Mouse (Mus musculus) R1 (cell line): ENCODE measurements at regions not wholly inside any gene's neighbourhood (a gene's known extent, or its start where the extent isn't known, plus 50 kb on each side); places are given as distances from the start of the nearest gene placed in this dataset.
A peak's percentile ranks its signal among the peaks of the same experiment; 100 is the strongest.
"Not testable (repeated sequence)": the region's sequence is repeated elsewhere in the genome, so short reads cannot be mapped to it uniquely, and the experiment has no call there.

Experiments used
- DNase-seq: peaks from one replicate; pipeline ENCODE4 v3.0.0-alpha.2; 2018; ENCODE audit warnings: low read depth, low spot score

DNA sequence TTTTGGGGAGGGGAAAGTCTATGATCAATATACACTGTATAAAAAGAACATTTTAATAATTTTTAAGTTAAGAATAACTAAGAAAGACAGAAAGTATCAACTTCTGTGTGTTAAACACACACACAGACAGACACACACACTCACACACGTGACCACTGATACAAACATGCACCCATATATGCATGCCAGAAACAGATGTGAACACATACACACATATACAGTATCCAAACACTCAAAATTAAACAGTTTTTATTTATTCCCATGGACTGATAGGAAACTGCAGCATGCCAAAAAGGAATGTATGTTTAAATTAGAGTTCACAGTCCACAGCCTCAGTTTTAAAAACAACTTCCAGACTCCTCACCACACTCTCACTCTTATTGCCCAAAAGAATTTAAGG is 203.4 kb upstream of the Tbl1x start:
- DNase-seq, result no peak

DNA sequence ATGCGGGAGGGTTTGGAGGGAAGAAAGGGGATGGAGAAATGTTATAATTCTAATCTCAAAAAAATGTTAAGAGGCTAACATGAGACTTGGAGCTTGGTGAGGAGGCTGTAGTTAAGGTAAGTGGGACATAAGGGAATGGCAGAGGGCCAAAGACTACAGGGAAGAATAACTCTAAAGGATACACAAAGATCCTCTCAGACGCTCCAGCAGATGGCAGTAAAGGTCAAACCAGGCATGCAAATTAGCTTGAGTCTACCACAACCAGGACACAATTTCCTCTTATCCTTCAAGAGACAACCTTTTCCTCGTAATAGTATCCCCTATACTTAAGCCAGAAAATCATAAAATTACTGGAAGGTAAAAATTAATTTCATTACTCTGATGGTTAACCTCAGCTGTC is 196.4 kb upstream of the Tbl1x start:
- peak; percentile 61 for DNase-seq

DNA sequence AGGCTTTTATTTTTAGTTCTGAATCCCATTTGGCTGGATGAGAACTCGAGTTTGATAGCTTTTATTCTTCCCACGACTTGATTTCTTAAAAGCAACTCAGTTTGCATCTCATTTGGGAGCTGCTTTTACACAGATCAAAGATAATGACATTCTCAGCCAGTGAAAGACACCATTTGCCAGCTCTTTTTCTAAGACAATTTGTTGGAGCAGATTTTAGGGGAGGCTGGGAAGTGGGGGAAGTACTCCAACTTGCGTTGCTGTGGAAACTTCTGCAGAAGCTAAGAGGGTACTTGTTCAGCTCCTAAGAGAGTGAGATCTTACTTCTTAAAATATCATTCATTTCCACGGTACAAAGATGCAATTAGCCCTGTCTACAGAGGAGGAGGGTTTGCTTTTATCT is 187.2 kb upstream of the Tbl1x start:
- DNase-seq, result no peak

DNA sequence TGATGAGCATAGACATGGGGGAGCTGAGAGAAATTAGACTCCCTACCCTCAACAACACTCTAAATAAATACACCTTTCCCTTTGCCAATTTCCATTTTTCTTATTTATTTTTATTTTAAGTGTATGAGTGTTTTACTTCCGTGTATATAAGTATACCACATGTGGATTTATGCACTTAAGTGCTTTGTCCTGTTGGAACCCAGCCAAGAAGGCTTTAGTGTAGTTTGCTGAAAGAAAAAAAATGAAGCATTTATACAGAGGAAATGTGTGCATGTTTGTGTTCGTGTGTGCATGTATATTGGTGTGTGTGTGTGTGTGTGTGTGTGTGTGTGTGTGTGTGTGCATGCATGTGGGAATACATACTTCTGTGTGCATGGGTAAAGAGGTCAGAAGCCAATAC is 157.6 kb upstream of the Tbl1x start:
- no peak for DNase-seq

DNA sequence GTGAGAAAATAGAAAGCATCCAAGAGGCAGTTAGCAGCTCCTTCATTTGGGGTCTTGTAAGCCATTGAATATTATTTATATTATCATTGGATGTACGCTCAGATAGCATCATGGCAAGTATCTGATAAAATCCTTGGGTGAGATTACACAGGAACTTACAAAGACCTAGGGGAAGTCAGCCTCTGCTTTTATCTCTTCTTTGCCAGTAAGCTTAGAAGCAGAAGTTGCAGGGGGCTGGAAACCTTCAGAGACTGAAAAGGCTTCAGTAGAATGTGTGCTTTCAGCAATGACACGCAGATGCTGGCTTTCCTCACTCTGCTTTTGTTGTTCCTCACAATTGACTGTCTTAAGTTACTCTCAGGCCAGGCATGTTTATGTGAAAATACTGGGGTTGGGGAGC is 150.3 kb upstream of the Tbl1x start:
- DNase-seq, result no peak

DNA sequence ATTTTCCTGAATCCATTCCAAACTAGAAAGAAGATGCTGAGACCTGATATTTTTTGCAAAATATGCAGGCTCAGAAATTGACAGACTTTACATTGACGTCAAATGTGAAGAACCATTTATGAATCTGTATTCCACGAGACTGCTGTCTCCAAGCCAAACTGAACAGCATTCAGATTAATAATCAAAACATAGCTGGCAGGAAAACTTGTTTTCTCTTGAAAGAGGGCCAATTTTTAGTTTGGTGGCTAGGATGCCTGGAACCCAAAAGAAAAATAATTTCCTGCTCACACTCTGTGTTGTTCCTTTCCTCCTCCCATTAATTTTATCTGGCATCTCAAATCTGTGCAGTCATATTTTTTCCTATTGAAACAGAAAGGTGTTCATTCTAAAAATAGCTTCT is 149.7 kb upstream of the Tbl1x start:
- no peak for DNase-seq

DNA sequence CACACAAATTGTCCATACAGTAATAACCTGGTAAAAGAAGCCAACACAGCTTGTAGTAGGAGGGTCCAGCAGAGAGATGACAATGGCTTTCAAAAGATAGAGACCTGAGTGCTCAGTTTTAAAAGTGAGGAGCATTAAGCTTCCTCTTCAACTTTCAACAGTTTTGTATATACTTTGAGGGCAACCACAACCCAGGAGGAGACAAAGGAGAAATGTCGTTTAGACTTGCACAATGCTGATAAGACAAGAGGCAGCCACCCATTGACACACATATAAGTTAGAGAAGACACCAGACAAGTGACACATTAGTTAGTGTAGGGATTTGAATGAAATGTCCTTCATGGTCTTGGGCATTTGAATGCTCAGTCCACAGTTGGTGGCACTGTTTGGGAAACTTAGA is 147.2 kb upstream of the Tbl1x start:
- no peak for DNase-seq

DNA sequence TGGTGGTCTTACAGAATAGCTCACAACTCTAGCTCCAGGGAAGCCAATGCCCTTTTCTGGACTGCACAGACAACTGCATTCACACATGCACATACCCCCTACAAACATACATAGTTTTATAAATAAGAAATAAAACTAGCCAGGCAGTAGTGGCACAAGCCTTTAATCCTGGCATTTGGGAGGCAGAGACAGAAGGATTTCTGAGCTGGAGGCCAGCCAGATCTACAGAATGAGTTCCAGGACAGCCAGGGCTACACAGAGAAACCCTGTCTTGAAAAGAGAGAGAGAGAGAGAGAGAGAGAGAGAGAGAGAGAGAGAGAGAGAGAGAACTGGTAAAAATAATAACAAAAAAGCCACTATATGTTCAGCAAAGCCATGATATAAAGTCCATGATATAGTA is 143.5 kb upstream of the Tbl1x start:
- no peak for DNase-seq

DNA sequence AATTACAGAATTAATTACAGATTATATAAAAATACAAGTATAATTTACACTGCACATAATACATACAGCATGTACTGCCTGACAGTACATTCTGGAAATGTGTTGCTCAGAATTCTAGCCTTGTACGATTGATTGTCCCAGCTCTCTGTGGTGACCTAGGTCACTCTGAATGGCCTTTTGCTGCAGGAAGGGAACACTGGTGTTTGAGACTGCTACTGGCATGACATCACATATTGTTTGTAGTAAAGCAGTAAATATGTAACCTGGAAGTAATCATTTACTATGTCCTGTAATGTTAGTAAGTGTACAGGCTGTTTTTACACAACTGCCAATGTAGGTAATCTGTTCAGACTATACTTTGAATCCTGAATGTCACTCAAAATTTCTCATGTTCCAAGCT is 123.5 kb upstream of the Tbl1x start:
- DNase-seq, result no peak

DNA sequence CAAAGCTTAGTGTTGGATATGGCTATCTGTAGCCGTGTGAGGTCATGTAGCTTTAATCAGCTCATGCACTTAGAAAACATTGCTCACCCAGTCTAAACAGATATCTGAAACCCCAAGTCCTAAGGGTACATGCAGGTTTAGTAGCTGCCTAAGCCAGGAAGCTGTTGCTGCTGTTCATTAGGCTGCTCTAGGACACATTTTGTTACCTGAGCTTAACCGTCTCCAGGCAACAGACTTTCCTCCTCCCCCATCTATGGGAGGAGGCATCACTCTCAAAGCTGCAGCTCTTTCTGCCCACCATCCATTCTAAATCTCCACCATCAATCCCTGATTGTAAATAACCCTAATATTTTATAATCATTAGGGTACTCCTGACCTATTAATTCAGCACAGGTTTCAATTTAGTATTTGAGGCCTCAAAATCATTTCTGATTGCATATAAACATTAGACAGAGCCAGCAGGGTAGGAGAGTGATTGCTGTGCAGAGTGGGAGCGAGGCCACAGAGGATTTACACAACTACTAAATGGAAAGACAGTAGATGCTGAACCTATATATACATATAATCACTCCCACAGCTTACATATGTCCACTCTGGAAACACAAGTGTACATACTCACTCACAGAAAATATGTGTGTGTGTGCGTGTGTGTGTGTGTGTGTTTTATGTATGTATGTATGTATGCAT is 118.9 kb upstream of the Tbl1x start:
- no peak for DNase-seq

DNA sequence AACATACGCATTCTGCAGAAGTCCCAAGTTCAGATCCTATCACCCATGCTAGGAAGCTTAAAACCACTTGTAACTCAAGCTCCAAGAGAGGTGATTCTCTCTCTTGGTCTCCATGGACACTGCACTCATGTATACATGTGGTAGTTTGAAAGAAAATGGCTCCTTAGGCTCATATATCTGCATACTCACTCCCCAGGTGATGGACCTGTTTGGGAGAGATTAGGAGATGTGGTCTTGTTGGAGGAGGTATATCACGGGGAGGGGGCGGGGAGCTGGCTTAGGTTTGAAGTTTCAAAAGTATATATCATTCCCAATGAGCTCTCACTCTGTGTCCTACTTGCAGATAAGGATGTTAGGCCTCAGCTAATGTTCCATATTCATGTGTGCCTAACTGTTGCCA is 103.9 kb upstream of the Tbl1x start:
- no peak for DNase-seq

DNA sequence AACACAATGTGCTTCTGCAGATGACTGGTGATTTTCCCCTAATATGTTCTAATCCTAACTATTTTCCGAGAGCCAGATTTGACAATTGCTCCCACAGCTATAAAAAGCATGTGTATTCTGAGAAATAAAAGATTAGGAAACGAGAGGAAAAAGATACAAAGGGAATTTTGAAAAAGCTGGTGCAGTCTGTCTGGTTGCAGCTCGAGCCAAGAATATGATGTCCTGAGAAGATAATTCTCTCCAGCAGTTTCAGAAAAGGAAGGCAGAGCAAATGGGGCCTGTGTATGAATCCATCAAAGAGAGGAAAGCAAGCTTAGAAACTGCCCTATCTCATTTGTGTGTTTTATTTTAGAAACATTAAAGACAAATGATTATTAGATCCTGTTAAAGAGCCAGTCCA is 102.9 kb upstream of the Tbl1x start:
- DNase-seq, result no peak

DNA sequence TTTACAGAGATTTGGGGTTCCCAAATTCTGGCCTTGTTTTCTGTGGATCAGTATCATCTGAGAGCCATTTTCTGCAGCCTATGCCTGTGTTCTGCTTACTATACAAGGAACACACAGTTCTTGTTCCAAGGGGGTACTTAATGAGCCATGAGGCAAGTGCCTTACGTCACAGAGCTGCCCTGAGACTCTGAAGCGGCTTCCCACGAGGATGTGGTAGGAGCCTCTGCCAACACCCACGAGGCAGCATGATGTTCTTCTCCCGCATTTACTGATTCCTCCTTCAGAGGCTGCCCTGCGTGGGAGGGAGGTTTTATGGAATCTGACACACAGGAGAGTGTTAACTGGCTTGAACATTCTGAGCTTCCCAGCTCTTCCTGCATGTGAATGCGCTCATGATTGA is 101.4 kb upstream of the Tbl1x start:
- DNase-seq, result no peak

DNA sequence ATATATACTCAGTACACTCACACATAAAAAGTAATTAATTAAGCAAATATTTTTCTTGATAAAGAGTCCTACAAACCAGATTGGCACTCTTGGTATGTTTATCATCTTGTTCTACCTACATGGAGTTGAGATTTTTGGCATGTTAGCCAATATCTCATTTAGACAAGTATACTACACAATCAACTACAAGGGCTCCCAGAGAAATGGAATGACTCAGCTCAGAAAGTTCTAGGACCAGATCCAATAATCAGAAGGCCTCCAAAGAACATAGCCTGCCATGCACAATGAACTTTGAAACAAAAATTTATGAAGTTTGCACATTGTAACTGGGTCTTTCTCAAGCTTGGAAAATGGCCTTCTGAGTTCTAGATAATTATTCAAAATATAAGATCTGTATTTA is 100.0 kb upstream of the Tbl1x start:
- DNase-seq, result no peak

DNA sequence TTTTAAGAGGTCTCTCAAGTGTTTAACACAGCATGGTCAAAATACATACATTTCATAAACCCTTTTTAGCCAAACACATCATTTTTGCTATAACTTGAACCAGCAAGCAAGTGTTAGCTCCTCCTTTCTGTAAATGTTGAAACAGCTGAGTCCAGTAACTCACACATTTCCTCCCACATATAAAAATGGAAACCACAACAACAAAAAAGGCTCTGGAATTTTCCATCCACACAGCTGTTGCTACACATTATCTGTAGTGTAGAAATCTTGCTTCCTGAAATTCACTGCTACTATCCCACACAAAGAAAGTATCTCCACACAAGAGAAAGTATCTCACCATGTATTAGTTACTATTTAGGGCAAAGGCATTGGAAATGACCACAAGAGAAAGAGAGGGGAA is 96.7 kb upstream of the Tbl1x start:
- DNase-seq, result no peak

DNA sequence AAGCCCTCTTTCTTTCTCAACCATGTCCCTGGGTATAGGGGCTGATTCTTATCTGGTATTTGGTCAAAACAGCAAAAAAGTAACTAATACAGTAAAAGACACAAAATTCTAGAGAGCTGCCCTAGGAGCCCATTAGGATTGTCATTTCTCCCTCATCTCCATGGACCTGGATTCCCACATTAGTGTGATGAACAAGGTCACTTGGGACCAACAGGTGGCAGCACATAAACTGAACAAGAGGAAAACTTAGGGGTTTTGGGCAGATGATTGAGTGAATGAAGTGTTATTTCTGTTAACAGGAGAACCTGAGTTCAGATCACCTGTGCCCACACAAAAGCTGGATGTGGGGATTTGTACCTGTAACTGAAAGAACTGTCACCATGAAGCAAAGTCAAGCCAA is 93.0 kb upstream of the Tbl1x start:
- DNase-seq, result peak; percentile 21

DNA sequence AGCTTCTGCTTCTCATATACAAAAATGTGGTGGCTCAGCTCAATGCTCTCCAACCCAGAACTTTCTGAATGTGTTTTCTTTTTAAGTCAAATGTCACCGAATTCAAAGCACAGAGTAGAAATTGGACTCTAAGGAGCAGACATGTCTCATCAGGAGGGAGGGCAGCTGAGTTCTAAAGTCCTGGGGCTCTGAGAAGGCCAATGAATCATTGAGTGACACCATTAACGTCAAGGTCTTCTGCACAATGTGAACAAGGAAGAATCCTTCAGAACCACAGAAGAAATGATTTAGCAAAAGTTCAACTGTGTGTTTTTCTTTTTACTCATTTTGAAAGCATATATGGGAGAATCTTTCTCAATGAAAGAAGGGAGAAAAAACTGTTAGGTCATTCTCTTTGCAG is 88.6 kb upstream of the Tbl1x start:
- no peak for DNase-seq

DNA sequence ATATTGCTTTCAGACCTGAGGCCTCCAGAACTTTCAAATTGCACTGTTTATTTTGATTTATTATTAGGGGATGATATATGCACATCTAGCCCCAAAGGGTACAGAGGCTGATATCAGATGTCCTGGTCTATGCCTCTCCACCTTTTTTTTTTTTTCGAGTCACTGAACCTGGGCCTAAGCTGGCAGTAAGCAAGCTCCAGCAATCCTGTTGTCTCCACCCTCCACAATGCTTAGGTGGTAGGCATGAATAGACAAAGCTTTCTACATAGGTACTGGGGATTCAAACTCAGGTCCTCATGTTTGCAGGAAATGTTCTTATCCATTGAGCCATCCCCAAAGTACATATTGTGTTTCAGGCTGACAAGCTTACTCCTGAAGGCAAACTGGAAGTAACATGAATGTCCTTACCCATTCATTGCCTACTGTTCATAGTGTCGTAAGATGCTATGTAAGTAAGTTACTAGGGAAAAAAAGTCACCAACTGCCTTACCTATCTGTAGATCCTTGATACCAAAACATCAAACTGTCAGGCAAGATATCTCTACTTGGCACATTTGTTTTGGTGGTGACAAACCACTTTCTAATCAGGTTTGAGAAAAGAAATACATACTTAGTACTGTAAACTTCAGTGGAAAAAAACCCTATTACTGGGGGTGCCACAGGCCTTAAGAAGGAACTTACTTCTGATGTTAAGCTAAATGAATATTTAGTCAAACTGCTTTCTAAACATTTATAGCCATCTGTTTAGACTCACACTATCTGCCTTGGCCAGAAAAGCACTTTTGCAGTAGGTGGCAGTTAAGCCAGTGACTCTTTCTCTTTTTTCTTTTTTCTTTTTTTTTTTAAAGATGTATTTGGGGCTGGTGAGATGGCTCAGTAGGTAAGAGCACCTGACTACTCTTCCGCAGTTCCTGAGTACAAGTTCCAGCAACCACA is 85.8 kb upstream of the Tbl1x start:
- no peak for DNase-seq

DNA sequence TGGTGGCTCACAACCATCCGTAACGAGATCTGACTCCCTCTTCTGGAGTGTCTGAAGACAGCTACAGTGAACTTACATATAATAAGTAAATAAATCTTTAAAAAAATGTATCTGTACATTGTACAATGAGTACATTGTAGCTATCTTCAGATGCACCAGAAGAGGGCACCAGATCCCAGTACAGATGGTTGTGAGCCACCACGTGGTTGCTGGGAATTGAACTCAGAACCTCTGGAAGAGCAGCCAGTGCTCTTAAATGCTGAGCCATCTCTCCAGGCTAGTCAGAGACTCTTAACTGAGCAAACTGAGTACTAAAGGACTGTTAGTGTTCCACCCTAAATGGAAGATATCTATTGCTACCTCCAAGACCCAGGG is 85.1 kb upstream of the Tbl1x start:
- DNase-seq, result not testable (repeated sequence)

DNA sequence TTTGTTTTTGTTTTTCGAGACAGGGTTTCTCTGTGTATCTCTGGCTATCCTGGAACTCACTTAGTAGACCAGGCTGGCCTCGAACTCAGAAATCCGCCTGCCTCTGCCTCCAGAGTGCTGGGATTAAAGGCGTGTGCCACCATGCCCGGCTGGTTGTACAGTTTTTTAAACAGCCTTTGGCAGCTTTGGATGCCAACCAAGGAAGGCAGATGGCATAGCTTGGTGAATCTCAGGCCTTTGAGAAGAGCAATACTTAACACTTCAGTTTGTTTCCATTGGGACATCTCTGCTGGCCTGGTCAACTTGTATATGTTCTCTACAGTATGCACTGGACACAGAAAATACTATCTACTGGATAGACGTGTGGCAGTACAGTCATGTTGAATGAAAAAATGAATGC is 84.0 kb upstream of the Tbl1x start:
- DNase-seq, result not testable (repeated sequence)

DNA sequence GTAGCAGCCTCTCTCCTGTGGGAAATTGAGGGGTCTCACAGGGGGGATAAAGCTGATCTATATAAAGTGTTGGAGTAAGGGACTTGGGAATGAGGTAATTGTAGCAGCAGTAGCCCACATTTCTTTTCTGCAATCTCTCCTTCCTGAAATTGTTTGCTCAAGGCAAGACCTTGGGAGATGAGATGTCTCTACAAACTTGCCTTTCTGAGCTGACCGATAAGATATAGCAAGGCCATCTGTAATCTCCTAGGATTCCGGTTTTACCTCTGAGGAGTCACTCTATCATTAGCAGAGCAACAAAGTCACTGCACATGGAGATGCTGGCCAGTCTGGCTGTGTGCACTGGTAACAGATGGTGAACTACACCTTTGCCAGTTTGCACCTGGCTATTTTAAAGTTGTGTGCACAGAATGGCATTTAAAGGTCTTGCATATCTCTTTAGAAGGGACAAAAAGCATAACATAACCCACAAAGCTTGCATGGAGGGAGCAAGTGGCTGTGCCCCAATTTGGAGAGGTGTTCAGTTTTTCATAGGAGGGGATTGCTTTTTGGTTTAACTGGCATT is 78.7 kb upstream of the Tbl1x start:
- no peak for DNase-seq

DNA sequence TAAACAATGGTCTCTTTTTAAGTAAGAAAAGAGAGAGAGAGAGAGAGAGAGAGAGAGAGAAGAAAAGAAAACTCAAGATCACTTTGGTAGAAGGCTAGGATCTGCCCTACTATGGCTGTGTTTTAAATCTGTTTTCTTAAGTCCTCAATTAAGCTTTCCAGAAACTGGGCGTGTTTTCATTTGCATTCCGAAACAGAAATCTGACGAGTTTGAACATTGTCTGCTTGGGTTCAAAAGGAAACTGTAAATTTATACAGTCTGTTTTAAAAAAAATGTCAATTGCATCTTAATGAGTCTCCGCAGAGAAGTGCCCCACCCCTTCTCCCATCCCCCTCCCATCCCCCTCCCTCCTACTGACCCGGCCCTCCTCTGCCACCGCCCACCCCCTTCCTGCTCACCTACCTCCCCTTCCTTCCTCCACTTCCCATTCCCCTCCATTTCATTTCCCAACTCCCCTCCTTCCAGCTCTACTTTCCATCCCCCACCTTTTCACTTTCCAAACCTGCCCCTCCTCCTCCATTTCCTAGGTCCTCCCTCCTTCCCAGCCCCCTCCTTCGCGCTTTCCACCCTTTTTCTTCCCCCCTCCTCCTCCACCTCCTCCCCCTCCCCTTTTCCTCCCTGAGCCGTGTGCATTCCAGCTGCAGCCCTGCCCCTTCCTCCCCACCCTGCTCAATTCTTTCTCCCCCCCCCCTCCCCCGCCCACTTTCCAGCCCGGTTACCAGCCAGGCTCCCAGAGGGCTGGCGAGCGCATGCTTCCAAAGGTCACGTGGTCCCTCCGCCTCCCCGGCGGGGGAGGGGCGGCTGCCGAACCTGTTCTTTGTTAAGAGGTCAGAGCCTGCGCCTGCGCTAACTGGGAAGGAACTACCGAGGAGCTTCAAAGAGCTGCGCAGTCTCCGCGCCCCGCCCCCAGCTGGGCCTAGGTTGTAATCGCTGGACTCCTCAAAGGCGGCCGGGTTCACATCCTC is 77.7 kb upstream of the Tbl1x start:
- peak; percentile 97 for DNase-seq
